Mouse (Mus musculus) Patski (cell line): Measurements from ENCODE around the gene Srpk1. TPM values are rescaled to one million over a fixed set of nuclear protein-coding genes. Genes with fewer than 3 reads are reported as not detected.
A peak's percentile ranks its signal among the peaks of the same experiment; 100 is the strongest.

Source experiments
- ATAC-seq: fragments of 100-300 bp; one replicate; pipeline ENCODE4 v1.8.0; 2021
- CTCF ChIA-PET: fragments of 350-600 bp; sonication (Branson Sonifier 250); formaldehyde crosslinking; loops from one replicate; lab custom pipeline; 2022; ENCODE audit warnings: inconsistent platforms; lab: Charles Lee
- POLR2A ChIA-PET: fragments of 350-600 bp; sonication (Branson Sonifier 250); formaldehyde crosslinking; loops from one replicate; lab custom pipeline; 2022; ENCODE audit warnings: antibody characterized with exemption, inconsistent platforms; lab: Charles Lee
- DNase-seq: peaks from one replicate; pipeline ENCODE4 v3.0.0-alpha.2; 2011; ENCODE audit warnings: low read depth, low spot score
- H3K27me3 ChIP-seq: fragments of 371-371 bp; one replicate; pipeline ENCODE4 v1.5.1; 2021
- CTCF ChIP-seq: fragments of 100-300 bp; IDR thresholded peaks from one replicate; pipeline ENCODE4 v1.5.1; 2021
- in situ Hi-C: fragments of 300-500 bp; cut with MboI; formaldehyde crosslinking; loops from 3 replicates; pipeline ENCODE4 v1.11.1; 2018; ENCODE audit warnings: low pct_unique_long_range_greater_than_20kb, mixed read lengths
- polyA plus RNA-seq: library from polyadenylated mRNA; unstranded; gene quantifications from one replicate; pipeline ENCODE4 v1.2.3, GENCODE M21; 2021

Gene Srpk1
- polyA plus RNA-seq, 1 experiment from 2014 or later: 103 TPM

- in situ Hi-C loops: no loop called here
- no peak for TF ChIP-seq CTCF
- ChIA-PET POLR2A (no interaction called here), CTCF (no interaction called here)
- peaks cover 8% of the 10 kb centered on the region for H3K27me3 ChIP-seq
- no peak for ATAC-seq
- DNase-seq: no peak
Observed at GRCm38 (mm10) chr17:28635842-28636241, 13.3 kb upstream of the Srpk1 start.

GRCm38 (mm10) chr17:28629125-28629524 is 6.6 kb upstream of the Srpk1 start:
- no peak for TF ChIP-seq CTCF

GRCm38 (mm10) chr17:28628248-28629124 is 6.0 kb upstream of the Srpk1 start:
- ATAC-seq (no peak), DNase-seq (no peak)
- ChIA-PET CTCF (interaction anchor here (1.1 kb wide), 1 partner anchor 9 kb away, joined by 5 read pairs; no protein-coding TSS in a partner anchor), POLR2A (no interaction called here)
- no peak for TF ChIP-seq CTCF
- in situ Hi-C loops: no loop called here
- no peaks in the 10 kb centered on the region for H3K27me3 ChIP-seq

More at GRCm38 (mm10) chr17:28629125-28629524, 6.6 kb upstream of the Srpk1 start:
- DNase-seq (no peak), ATAC-seq (no peak)
- POLR2A ChIA-PET: interaction anchor here (0.6 kb wide), 1 partner anchor 137 kb away, joined by 3 read pairs; no protein-coding TSS in a partner anchor
- CTCF ChIA-PET: no interaction called here
- in situ Hi-C loops: no loop called here
- H3K27me3 ChIP-seq: no peaks in the 10 kb centered on the region

GRCm38 (mm10) chr17:28626937-28627336 is 4.4 kb upstream of the Srpk1 start:
- ATAC-seq (no peak), DNase-seq (no peak)
- no peak for TF ChIP-seq CTCF
- H3K27me3 ChIP-seq: no peaks in the 10 kb centered on the region
- in situ Hi-C loops: no loop called here
- ChIA-PET CTCF (no interaction called here), POLR2A (no interaction called here)

- no peak for TF ChIP-seq CTCF
- in situ Hi-C loops: no loop called here
- ATAC-seq: no peak
- POLR2A ChIA-PET: no interaction called here
- no peak for DNase-seq
- CTCF ChIA-PET: no interaction called here
- no peaks in the 10 kb centered on the region for H3K27me3 ChIP-seq
Observed at GRCm38 (mm10) chr17:28625327-28625726, 2.8 kb upstream of the Srpk1 start.

GRCm38 (mm10) chr17:28624841-28625240 is 2.3 kb upstream of the Srpk1 start:
- ATAC-seq (no peak), DNase-seq (no peak)
- ChIA-PET POLR2A (no interaction called here), CTCF (no interaction called here)
- no peaks in the 10 kb centered on the region for H3K27me3 ChIP-seq
- in situ Hi-C loops: no loop called here
- no peak for TF ChIP-seq CTCF

GRCm38 (mm10) chr17:28621381-28622299 is 869 bp downstream of the Srpk1 start:
- in situ Hi-C loops: no loop called here
- peak; percentile 45 for ATAC-seq
- TF ChIP-seq CTCF: no peak
- H3K27me3 ChIP-seq: no peaks in the 10 kb centered on the region
- ChIA-PET CTCF (interaction anchor here (1.1 to 1.4 kb wide), 2 partner anchors 12 to 18 kb away, joined by 3 to 4 read pairs; no protein-coding TSS in a partner anchor), POLR2A (no interaction called here)
- DNase-seq: peak; percentile 9

GRCm38 (mm10) chr17:28618775-28619174 is 3.7 kb downstream of the Srpk1 start:
- DNase-seq: no peak
- ATAC-seq: no peak
- POLR2A ChIA-PET: no interaction called here
- in situ Hi-C loops: no loop called here
- no peaks in the 10 kb centered on the region for H3K27me3 ChIP-seq
- CTCF ChIA-PET: interaction anchor here (3.1 kb wide), 1 partner anchor 26 kb away, joined by 12 read pairs; no protein-coding TSS in a partner anchor
- no peak for TF ChIP-seq CTCF

- no peaks in the 10 kb centered on the region for H3K27me3 ChIP-seq
- POLR2A ChIA-PET: no interaction called here
- no peak for TF ChIP-seq CTCF
- ATAC-seq: no peak
- in situ Hi-C loops: no loop called here
- no peak for DNase-seq
- CTCF ChIA-PET: interaction anchor here (3.1 kb wide), 1 partner anchor 25 kb away, joined by 12 read pairs; no protein-coding TSS in a partner anchor
Observed at GRCm38 (mm10) chr17:28618124-28618523, 4.4 kb downstream of the Srpk1 start.

GRCm38 (mm10) chr17:28617636-28618035 is 4.9 kb downstream of the Srpk1 start:
- TF ChIP-seq CTCF: no peak
- ChIA-PET POLR2A (no interaction called here), CTCF (interaction anchor here (3.1 kb wide), 1 partner anchor 25 kb away, joined by 12 read pairs; no protein-coding TSS in a partner anchor)
- in situ Hi-C loops: no loop called here
- no peak for DNase-seq
- no peaks in the 10 kb centered on the region for H3K27me3 ChIP-seq
- no peak for ATAC-seq
